Mouse (Mus musculus) gastrocnemius, postnatal 14 days (tissue): ENCODE data around the gene Cdip1. TPM values are rescaled to one million over a fixed set of nuclear protein-coding genes. Genes with fewer than 3 reads are reported as not detected.

ENCODE experiments used
- DNase-seq: peaks from one replicate; pipeline ENCODE4 v3.0.0; 2021; ENCODE audit warnings: mixed read lengths
- intact Hi-C: fragments of 180-260 bp; cut with DNase I; formaldehyde crosslinking; loops from one replicate; pipeline ENCODE4 v1.15.1; 2025; ENCODE audit warnings: low total_unique reads
- total RNA-seq, 2 experiments: library from RNA; stranded (reverse); gene quantifications; 2 replicates each; pipeline ENCODE4 v1.2.3; 2021

Cdip1 gene
- total RNA-seq, 2 experiments from 2014 or later, result 61.9 to 62.7 TPM

GRCm38 (mm10) chr16:4725780-4726527 lies 64.1 kb downstream of the Cdip1 start, which contains the start of gene Hmox2:
Hmox2 (plus strand) TSS chr16:4726361.
- intact Hi-C loops, result no loop called here
- peak; percentile 93 for DNase-seq

- DNase-seq, result no peak
- intact Hi-C loops, result no loop called here
Observed at GRCm38 (mm10) chr16:4725266-4725665, 64.8 kb downstream of the Cdip1 start.

DNA sequence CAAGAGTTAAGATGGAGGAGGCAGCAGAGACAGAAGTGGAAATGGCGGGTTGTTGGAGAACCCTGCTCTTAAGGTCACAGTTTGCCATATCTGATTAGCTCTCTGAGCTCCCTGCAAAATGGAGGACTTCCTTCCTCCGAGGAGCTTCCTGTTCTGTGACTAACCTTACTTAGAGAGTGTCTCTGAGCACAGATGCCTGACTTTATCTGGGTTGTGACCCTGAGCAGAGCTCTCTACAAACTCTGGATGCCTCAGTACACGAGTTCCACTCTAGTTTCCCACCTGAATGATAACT lies 67.2 kb downstream of the Cdip1 start:
- DNase-seq, result no peak
- intact Hi-C loops, result no loop called here

- no peak for DNase-seq
- intact Hi-C loops, result no loop called here
Observed at GRCm38 (mm10) chr16:4722128-4722914, 67.8 kb downstream of the Cdip1 start.

- intact Hi-C loops, result no loop called here
- DNase-seq, result peak; percentile 53
Observed at GRCm38 (mm10) chr16:4718753-4719518, 71.2 kb downstream of the Cdip1 start, which contains the start of gene Nmral1. Nmral1 (minus strand) TSS chr16:4719356.

GRCm38 (mm10) chr16:4717866-4718265 lies 72.2 kb downstream of the Cdip1 start:
- intact Hi-C loops, result no loop called here
- DNase-seq, result no peak

DNA sequence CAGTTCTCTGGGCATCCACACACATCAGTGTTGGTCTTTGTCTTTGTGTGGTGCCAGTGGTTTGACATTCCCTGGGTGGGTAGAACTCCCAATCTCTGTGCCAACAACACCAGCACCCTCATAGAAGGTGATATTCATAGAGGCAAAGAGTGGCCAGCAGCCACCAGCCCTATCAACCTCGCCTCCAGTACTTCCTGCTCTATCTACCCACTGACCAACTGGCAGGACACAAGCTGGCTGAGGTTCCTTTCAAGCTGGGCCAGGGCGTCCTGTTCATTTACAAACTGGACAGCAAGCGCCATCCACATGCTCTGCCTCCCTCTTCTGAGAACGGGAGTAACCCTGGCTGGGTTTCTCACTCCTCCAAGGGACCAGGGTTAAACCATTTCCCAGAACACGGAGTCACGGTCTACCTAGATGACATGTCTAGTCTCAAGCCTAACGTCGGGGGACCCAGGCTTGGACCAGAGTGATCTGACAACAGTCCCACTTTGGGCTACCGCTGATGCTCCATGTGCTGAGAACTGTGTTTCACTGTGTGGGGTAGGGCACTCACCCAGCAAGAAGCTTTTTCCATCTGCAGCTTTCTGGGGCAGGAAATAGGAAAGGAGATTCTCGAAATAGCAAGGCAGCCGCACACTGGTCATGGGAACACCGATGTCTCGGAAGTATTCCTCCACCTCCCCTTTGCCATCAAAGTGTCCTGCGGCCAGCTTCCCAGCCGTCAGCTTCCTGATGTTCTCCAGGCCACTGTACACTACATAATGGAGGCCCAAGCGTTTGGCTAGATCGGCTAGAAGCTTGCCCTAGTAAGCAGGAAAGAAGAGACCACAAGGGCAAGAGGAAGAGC lies 76.0 kb downstream of the Cdip1 start:
- DNase-seq, result no peak
- intact Hi-C loops, result no loop called here

GRCm38 (mm10) chr16:4711173-4711572 lies 78.9 kb downstream of the Cdip1 start:
- intact Hi-C loops, result no loop called here
- no peak for DNase-seq

GRCm38 (mm10) chr16:4705541-4705940 lies 84.6 kb downstream of the Cdip1 start:
- intact Hi-C loops, result loop anchor here (10.0 kb wide), 1 partner anchor 89 kb away; the partner anchor contains the start of gene Cdip1
- no peak for DNase-seq

- intact Hi-C loops, result loop anchor here (10.0 kb wide), 1 partner anchor 92 kb away; the partner anchor contains the start of gene Cdip1
- DNase-seq, result no peak
Observed at GRCm38 (mm10) chr16:4702646-4703045, 87.4 kb downstream of the Cdip1 start.

DNA sequence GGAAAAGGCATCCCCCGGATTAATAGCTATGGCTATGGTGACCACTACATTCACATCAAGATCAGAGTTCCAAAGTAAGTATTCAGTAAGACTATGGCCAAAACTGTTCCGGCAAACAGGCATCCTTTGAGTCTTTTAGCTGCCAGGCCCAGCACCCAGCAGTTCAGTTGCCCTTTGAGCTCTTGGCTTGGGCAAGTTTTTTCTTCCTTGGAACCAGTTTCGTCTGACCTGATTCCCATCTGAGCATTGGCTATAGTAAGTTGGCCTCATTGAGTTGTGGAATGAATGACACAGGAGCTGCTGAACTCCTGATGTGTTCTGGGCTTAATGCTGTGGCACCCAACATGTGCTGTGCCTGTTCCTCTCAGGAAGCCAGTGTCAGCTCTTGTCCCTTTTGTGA lies 88.9 kb downstream of the Cdip1 start:
- DNase-seq, result no peak
- intact Hi-C loops, result loop anchor here (10.0 kb wide), 1 partner anchor 94 kb away; the partner anchor contains the start of gene Cdip1

Other genes with a start within 250 kb of the Cdip1 start
- gene Srl, start 248.5 kb downstream of the Cdip1 start, total RNA-seq, result 1,000 to 10,000 TPM; 1,512 to 1,606 TPM
- 1 to 10 TPM; 4.1 to 4.4 TPM for gene Tfap4, start 230.4 kb downstream of the Cdip1 start, total RNA-seq
- gene Glis2, start 195.6 kb downstream of the Cdip1 start, total RNA-seq, result 10 to 100 TPM; 11.8 to 15.2 TPM
- 10 to 100 TPM; 68.0 to 74.9 TPM for gene Pam16, start 165.3 kb downstream of the Cdip1 start, total RNA-seq
- gene Vasn, start 150.4 kb downstream of the Cdip1 start, total RNA-seq, result 1 to 10 TPM; 7.6 to 8.4 TPM
- 100 to 1,000 TPM in 1 of 2 experiments, 10 to 100 TPM in 1; 88.0 to 100 TPM for gene Dnaja3, start 150.3 kb downstream of the Cdip1 start, total RNA-seq
- gene Coro7, start 110.5 kb downstream of the Cdip1 start, total RNA-seq, result 10 to 100 TPM; 13.9 to 17.8 TPM
- 1 to 10 TPM; 4.5 to 5.2 TPM for gene Nmral1, start 70.9 kb downstream of the Cdip1 start, total RNA-seq
- 10 to 100 TPM; 41.8 to 44.5 TPM for gene Hmox2, start 63.9 kb downstream of the Cdip1 start, total RNA-seq
- gene 4930562C15Rik, start 45.1 kb upstream of the Cdip1 start, total RNA-seq, result not detected
- 10 to 100 TPM; 25.2 to 26.1 TPM for gene Ubald1, start 90.0 kb upstream of the Cdip1 start, total RNA-seq
- 10 to 100 TPM; 46.7 to 51.9 TPM for gene Mgrn1, start 96.0 kb upstream of the Cdip1 start, total RNA-seq
- 10 to 100 TPM; 23.3 to 23.8 TPM for gene Nudt16l1, start 148.5 kb upstream of the Cdip1 start, total RNA-seq
- 10 to 100 TPM in 1 of 2 experiments, 1 to 10 TPM in 1; 9.9 to 10.7 TPM for gene Anks3, start 173.9 kb upstream of the Cdip1 start, total RNA-seq
- not detected for gene Sept12, start 207.6 kb upstream of the Cdip1 start, total RNA-seq
- not detected for gene Smim22, start 217.0 kb upstream of the Cdip1 start, total RNA-seq
- gene Rogdi, start 223.3 kb upstream of the Cdip1 start, total RNA-seq, result 10 to 100 TPM; 11.1 to 11.3 TPM